Mouse (Mus musculus): Measurements from ENCODE around the gene Dnajc16. TPM values are rescaled to one million over a fixed set of nuclear protein-coding genes. Genes with fewer than 3 reads are reported as not detected.
"Not testable (repeated sequence)": the region's sequence is repeated elsewhere in the genome, so short reads cannot be mapped to it uniquely, and the experiment has no call there.

The Dnajc16 gene
- polyA plus RNA-seq, 1 experiment, result 12.2 TPM

- TF ChIP-seq CTCF (IDR thresholded peaks at IDR 0.05; ENCODE audit: control insufficient read depth, insufficient read depth, insufficient replicate concordance, low read depth, low read length) (no peak), POLR2A (IDR thresholded peaks at IDR 0.05; ENCODE audit: control insufficient read depth, low read depth, low read length) (no peak)
- H3K27me3 ChIP-seq (ENCODE audit: control insufficient read depth, insufficient read depth, low read length), result no peaks in the 10 kb centered on the region
- H3K4me1 ChIP-seq (ENCODE audit: control insufficient read depth, insufficient read depth, low read length), result no peaks in the 10 kb centered on the region
- H3K27ac ChIP-seq (ENCODE audit: control insufficient read depth, insufficient read depth, low read depth, low read length), result no peak overlapping the region
- H3K4me3 ChIP-seq (ENCODE audit: control insufficient read depth, low read depth, low read length), result no peak overlapping the region
- peaks cover 2% of the 10 kb centered on the region for H3K36me3 ChIP-seq (ENCODE audit: control insufficient read depth, insufficient read depth, low read length)
Observed at GRCm38 (mm10) chr4:141779828-141780227, 10.9 kb downstream of the Dnajc16 start.

- not testable (repeated sequence) for H3K27ac ChIP-seq (ENCODE audit: control insufficient read depth, insufficient read depth, low read depth, low read length); H3K36me3 ChIP-seq (ENCODE audit: control insufficient read depth, insufficient read depth, low read length); H3K4me1 ChIP-seq (ENCODE audit: control insufficient read depth, insufficient read depth, low read length); H3K4me3 ChIP-seq (ENCODE audit: control insufficient read depth, low read depth, low read length); H3K27me3 ChIP-seq (ENCODE audit: control insufficient read depth, insufficient read depth, low read length)
Observed at GRCm38 (mm10) chr4:141773019-141773418, 17.7 kb downstream of the Dnajc16 start.

GRCm38 (mm10) chr4:141771823-141772222 is 18.9 kb downstream of the Dnajc16 start:
- TF ChIP-seq POLR2A (IDR thresholded peaks at IDR 0.05; ENCODE audit: control insufficient read depth, low read depth, low read length) (no peak), CTCF (IDR thresholded peaks at IDR 0.05; ENCODE audit: control insufficient read depth, insufficient read depth, insufficient replicate concordance, low read depth, low read length) (no peak)
- Histone ChIP-seq H3K4me1 (ENCODE audit: control insufficient read depth, insufficient read depth, low read length) (no peaks in the 10 kb centered on the region), H3K36me3 (ENCODE audit: control insufficient read depth, insufficient read depth, low read length) (peaks cover 6% of the 10 kb centered on the region)

GRCm38 (mm10) chr4:141769501-141770160 is 21.1 kb downstream of the Dnajc16 start:
- Histone ChIP-seq H3K27me3 (ENCODE audit: control insufficient read depth, insufficient read depth, low read length) (no peaks in the 10 kb centered on the region), H3K27ac (ENCODE audit: control insufficient read depth, insufficient read depth, low read depth, low read length) (no peak overlapping the region), H3K36me3 (ENCODE audit: control insufficient read depth, insufficient read depth, low read length) (peaks cover 10% of the 10 kb centered on the region), H3K4me1 (ENCODE audit: control insufficient read depth, insufficient read depth, low read length) (no peaks in the 10 kb centered on the region; the same call in 1 of the 2 replicates), H3K4me3 (ENCODE audit: control insufficient read depth, low read depth, low read length) (no peak overlapping the region)
- TF ChIP-seq CTCF (IDR thresholded peaks at IDR 0.05; ENCODE audit: control insufficient read depth, insufficient read depth, insufficient replicate concordance, low read depth, low read length) (no peak), POLR2A (IDR thresholded peaks at IDR 0.05; ENCODE audit: control insufficient read depth, low read depth, low read length) (no peak)

More at GRCm38 (mm10) chr4:141771823-141772222, 18.9 kb downstream of the Dnajc16 start:
- Histone ChIP-seq H3K27me3 (ENCODE audit: control insufficient read depth, insufficient read depth, low read length) (no peaks in the 10 kb centered on the region), H3K27ac (ENCODE audit: control insufficient read depth, insufficient read depth, low read depth, low read length) (no peak overlapping the region), H3K4me3 (ENCODE audit: control insufficient read depth, low read depth, low read length) (no peak overlapping the region)

GRCm38 (mm10) chr4:141767353-141768036 is 23.2 kb downstream of the Dnajc16 start:
- no peak for TF ChIP-seq POLR2A (IDR thresholded peaks at IDR 0.05; ENCODE audit: control insufficient read depth, low read depth, low read length)
- peaks cover 9% of the 10 kb centered on the region for H3K36me3 ChIP-seq (ENCODE audit: control insufficient read depth, insufficient read depth, low read length)

GRCm38 (mm10) chr4:141766668-141767352 is 23.9 kb downstream of the Dnajc16 start:
- TF ChIP-seq CTCF (IDR thresholded peaks at IDR 0.05; ENCODE audit: control insufficient read depth, insufficient read depth, insufficient replicate concordance, low read depth, low read length) (no peak), POLR2A (IDR thresholded peaks at IDR 0.05; ENCODE audit: control insufficient read depth, low read depth, low read length) (no peak)
- Histone ChIP-seq H3K27ac (ENCODE audit: control insufficient read depth, insufficient read depth, low read depth, low read length) (peak overlapping the region; percentile 70), H3K27me3 (ENCODE audit: control insufficient read depth, insufficient read depth, low read length) (no peaks in the 10 kb centered on the region), H3K4me1 (ENCODE audit: control insufficient read depth, insufficient read depth, low read length) (no peaks in the 10 kb centered on the region; the same call in 1 of the 2 replicates), H3K36me3 (ENCODE audit: control insufficient read depth, insufficient read depth, low read length) (peaks cover 10% of the 10 kb centered on the region), H3K4me3 (ENCODE audit: control insufficient read depth, low read depth, low read length) (no peak overlapping the region)

More at GRCm38 (mm10) chr4:141767353-141768036, 23.2 kb downstream of the Dnajc16 start:
- Histone ChIP-seq H3K4me1 (ENCODE audit: control insufficient read depth, insufficient read depth, low read length) (no peaks in the 10 kb centered on the region; the same call in 1 of the 2 replicates), H3K4me3 (ENCODE audit: control insufficient read depth, low read depth, low read length) (no peak overlapping the region), H3K27ac (ENCODE audit: control insufficient read depth, insufficient read depth, low read depth, low read length) (peak overlapping the region; percentile 70), H3K27me3 (ENCODE audit: control insufficient read depth, insufficient read depth, low read length) (no peaks in the 10 kb centered on the region)

- Histone ChIP-seq H3K4me1 (ENCODE audit: control insufficient read depth, insufficient read depth, low read length) (no peaks in the 10 kb centered on the region; the same call in 1 of the 2 replicates), H3K27me3 (ENCODE audit: control insufficient read depth, insufficient read depth, low read length) (no peaks in the 10 kb centered on the region), H3K27ac (ENCODE audit: control insufficient read depth, insufficient read depth, low read depth, low read length) (peak overlapping the region; percentile 39), H3K36me3 (ENCODE audit: control insufficient read depth, insufficient read depth, low read length) (peaks cover 12% of the 10 kb centered on the region), H3K4me3 (ENCODE audit: control insufficient read depth, low read depth, low read length) (no peak overlapping the region)
- TF ChIP-seq POLR2A (IDR thresholded peaks at IDR 0.05; ENCODE audit: control insufficient read depth, low read depth, low read length), result no peak
- TF ChIP-seq CTCF (IDR thresholded peaks at IDR 0.05; ENCODE audit: control insufficient read depth, insufficient read depth, insufficient replicate concordance, low read depth, low read length), result no peak
Observed at GRCm38 (mm10) chr4:141766316-141766667, 24.4 kb downstream of the Dnajc16 start.
